Mouse (Mus musculus) embryonic facial prominence, embryonic 13.5 days (tissue): ENCODE measurements around the gene Olfr796. TPM values are rescaled to one million over a fixed set of nuclear protein-coding genes. Genes with fewer than 3 reads are reported as not detected.

Experiments used
- ATAC-seq: fragments of 200-750 bp; cut with Nextera tagmentation; 2 replicates; pipeline ENCODE4 v1.8.0; 2017; ENCODE audit warnings: low read depth; ENCODE audit not compliant: insufficient number of reproducible peaks, insufficient read depth, low FRiP score, low TSS enrichment
- H3K27ac ChIP-seq: fragments of 300-500 bp; sonication (generic); 2 replicates; pipeline ENCODE4 v1.5.1; 2015; ENCODE audit warnings: moderate library complexity, mild to moderate bottlenecking, inconsistent platforms
- H3K27me3 ChIP-seq: fragments of 300-500 bp; sonication (generic); 2 replicates; pipeline ENCODE4 v1.6.1; 2015; ENCODE audit warnings: mild to moderate bottlenecking, inconsistent platforms
- H3K36me3 ChIP-seq: fragments of 300-500 bp; sonication (generic); 2 replicates; pipeline ENCODE4 v1.6.1; 2015; ENCODE audit warnings: mild to moderate bottlenecking, inconsistent platforms
- H3K4me1 ChIP-seq: fragments of 300-500 bp; sonication (generic); 2 replicates; pipeline ENCODE4 v1.6.1; 2015; ENCODE audit warnings: inconsistent platforms
- H3K4me2 ChIP-seq: fragments of 300-500 bp; sonication (generic); 2 replicates; pipeline ENCODE4 v1.6.1; 2015; ENCODE audit warnings: moderate library complexity, mild to moderate bottlenecking, inconsistent platforms
- H3K4me3 ChIP-seq: fragments of 300-500 bp; sonication (generic); 2 replicates; pipeline ENCODE4 v1.5.1; 2015; ENCODE audit warnings: mild to moderate bottlenecking, inconsistent platforms
- H3K9ac ChIP-seq: fragments of 300-500 bp; sonication (generic); 2 replicates; pipeline ENCODE4 v1.6.1; 2015; ENCODE audit warnings: mild to moderate bottlenecking, inconsistent platforms
- H3K9me3 ChIP-seq: fragments of 300-500 bp; sonication (generic); 2 replicates; pipeline ENCODE4 v1.6.1; 2016; ENCODE audit warnings: inconsistent platforms
- WGBS: fragments of 180-500 bp; shearing (Covaris S2); methylation state at CpG from one replicate; pipeline ENCODE4 v1.1.7; 2015; ENCODE audit warnings: mixed read lengths; 5-methylcytosine and 5-hydroxymethylcytosine counted together
- microRNA-seq: library from miRNA; unstranded; fragments of <30 nt; microRNA quantifications from one replicate; pipeline ENCODE4, GENCODE M21; 2016
- polyA plus RNA-seq: library from polyadenylated mRNA; unstranded; fragments of >200 nt; fragmentation: Nextera tagmentation; extraction: Ambion mirVana; gene quantifications from 2 replicates; pipeline ENCODE4 v1.2.1, GENCODE M21; 2015

Gene Olfr796
- polyA plus RNA-seq = not detected in 2 replicates

- H3K9me3 ChIP-seq = no peaks in the 10 kb centered on the region
- H3K36me3 ChIP-seq = no peaks in the 10 kb centered on the region
- WGBS = 94% methylated on average over 1 of the region's 1 CpGs
- no peak for ATAC-seq
- no peak within 1 kb of the TSS for H3K4me3 ChIP-seq
- H3K4me2 ChIP-seq = no peak within 1 kb of the TSS
- no peak within 1 kb of the TSS for H3K9ac ChIP-seq
- no peak within 1 kb of the TSS for H3K27ac ChIP-seq
- H3K4me1 ChIP-seq = no peaks in the 10 kb centered on the region
- no peaks in the 10 kb centered on the region for H3K27me3 ChIP-seq
Measured at GRCm38 (mm10) chr10:129612470-129612869, at the start of gene Olfr796. Gene Olfr796, minus strand, starts transcription at chr10:129612570.

DNA sequence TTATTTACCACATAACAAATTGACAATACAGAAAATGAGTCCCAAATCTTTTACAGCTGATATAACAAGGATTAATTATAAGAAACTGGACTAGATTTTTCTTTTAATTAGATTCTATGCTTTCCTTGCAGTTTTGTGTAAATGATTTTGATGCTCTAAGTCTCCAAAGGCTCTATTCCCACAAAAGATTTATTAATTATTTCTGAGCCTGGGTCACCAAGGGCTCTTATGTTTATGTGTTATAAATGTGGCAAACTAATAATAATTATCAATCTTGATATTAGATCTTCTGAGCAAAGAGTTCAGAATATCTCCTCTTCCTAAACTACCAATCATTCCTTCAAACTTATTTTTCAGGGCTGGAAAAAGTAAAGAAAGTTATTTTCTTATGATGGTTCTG is 45.0 kb upstream of the Olfr796 start, which contains the start of gene Olfr800:
Olfr800 (plus strand) TSS at position 301 of the 400 bp plus-strand sequence.
- Histone ChIP-seq H3K36me3 (no peaks in the 10 kb centered on the region), H3K4me2 (no peak within 1 kb of the TSS), H3K27me3 (no peaks in the 10 kb centered on the region), H3K9me3 (no peaks in the 10 kb centered on the region), H3K4me3 (no peak within 1 kb of the TSS), H3K9ac (no peak within 1 kb of the TSS), H3K4me1 (no peaks in the 10 kb centered on the region), H3K27ac (no peak within 1 kb of the TSS)
- ATAC-seq = no peak

- no peaks in the 10 kb centered on the region for H3K9me3 ChIP-seq
- 91% methylated on average over 1 of the region's 1 CpGs for WGBS
- H3K9ac ChIP-seq = no peak overlapping the region
- no peaks in the 10 kb centered on the region for H3K36me3 ChIP-seq
- H3K4me3 ChIP-seq = no peak overlapping the region
- no peak for ATAC-seq
- H3K4me1 ChIP-seq = no peaks in the 10 kb centered on the region
- no peaks in the 10 kb centered on the region for H3K27me3 ChIP-seq
- no peak overlapping the region for H3K4me2 ChIP-seq
- H3K27ac ChIP-seq = no peak overlapping the region
Measured at GRCm38 (mm10) chr10:129651763-129652162, 39.4 kb upstream of the Olfr796 start.

GRCm38 (mm10) chr10:129637184-129637583 is 24.8 kb upstream of the Olfr796 start, which contains the start of gene Olfr799:
Gene Olfr799, plus strand, starts transcription at chr10:129637484.
- no peak within 1 kb of the TSS for H3K4me3 ChIP-seq
- no peaks in the 10 kb centered on the region for H3K36me3 ChIP-seq
- 13% methylated on average over 1 of the region's 1 CpGs for WGBS
- no peak for ATAC-seq
- no peak within 1 kb of the TSS for H3K4me2 ChIP-seq
- H3K9me3 ChIP-seq = no peaks in the 10 kb centered on the region
- no peak within 1 kb of the TSS for H3K9ac ChIP-seq
- no peaks in the 10 kb centered on the region for H3K4me1 ChIP-seq
- no peaks in the 10 kb centered on the region for H3K27me3 ChIP-seq
- no peak within 1 kb of the TSS for H3K27ac ChIP-seq

- 78% methylated on average over 1 of the region's 1 CpGs for WGBS
- Histone ChIP-seq H3K27me3 (no peaks in the 10 kb centered on the region), H3K4me1 (no peaks in the 10 kb centered on the region), H3K9me3 (no peaks in the 10 kb centered on the region), H3K4me2 (no peak within 1 kb of the TSS), H3K27ac (no peak within 1 kb of the TSS), H3K9ac (no peak within 1 kb of the TSS), H3K36me3 (no peaks in the 10 kb centered on the region), H3K4me3 (no peak within 1 kb of the TSS)
- no peak for ATAC-seq
Measured at GRCm38 (mm10) chr10:129627834-129628233, 15.5 kb upstream of the Olfr796 start, which contains the start of gene Olfr798. Gene Olfr798, minus strand, starts transcription at chr10:129627934.

DNA sequence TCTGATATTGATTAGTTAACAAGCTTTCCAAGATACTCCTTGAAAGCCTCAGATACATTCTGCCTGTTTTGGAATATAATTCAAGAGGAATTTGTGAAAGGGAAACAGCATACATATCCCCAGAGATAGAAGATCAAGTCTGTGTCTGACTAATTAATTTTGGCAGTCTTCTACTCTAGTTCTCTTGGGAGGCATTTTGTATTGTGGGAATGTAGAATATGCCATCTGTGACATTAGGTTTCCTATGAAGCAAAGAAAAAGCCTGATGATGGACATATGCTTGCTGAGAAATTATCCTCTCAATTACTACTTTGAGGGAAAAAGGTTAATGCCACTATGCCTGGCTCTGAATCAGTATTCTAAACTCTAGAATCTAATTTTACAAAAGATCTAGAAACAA is 10.9 kb upstream of the Olfr796 start:
- Histone ChIP-seq H3K36me3 (no peaks in the 10 kb centered on the region), H3K4me2 (no peak overlapping the region), H3K27me3 (no peaks in the 10 kb centered on the region), H3K9me3 (no peaks in the 10 kb centered on the region), H3K9ac (no peak overlapping the region), H3K27ac (no peak overlapping the region), H3K4me1 (no peaks in the 10 kb centered on the region), H3K4me3 (no peak overlapping the region)
- ATAC-seq = no peak

DNA sequence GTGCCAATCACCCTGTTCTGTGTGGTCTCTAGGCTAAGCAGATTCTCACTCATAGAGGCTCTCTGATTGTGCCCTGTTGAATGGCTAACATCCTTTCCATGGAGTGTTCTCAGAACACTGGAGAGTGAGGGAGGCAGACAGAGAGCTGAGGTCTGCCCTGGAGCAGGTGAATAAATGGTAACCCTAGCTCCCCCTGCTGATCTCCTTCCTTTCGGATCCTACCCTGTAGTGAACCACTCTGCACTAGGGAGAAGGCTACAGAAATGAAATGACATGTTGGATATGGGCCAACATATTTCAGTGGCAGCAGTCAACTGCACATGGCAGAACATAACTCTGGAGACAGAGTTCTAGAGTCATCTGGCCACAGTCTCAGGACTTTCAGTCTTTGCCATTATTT is 9.4 kb upstream of the Olfr796 start:
- WGBS = 41% methylated on average over 1 of the region's 1 CpGs
- H3K27me3 ChIP-seq = no peaks in the 10 kb centered on the region
- H3K4me1 ChIP-seq = no peaks in the 10 kb centered on the region
- H3K4me2 ChIP-seq = no peak overlapping the region
- H3K9ac ChIP-seq = no peak overlapping the region
- no peak overlapping the region for H3K4me3 ChIP-seq
- no peak overlapping the region for H3K27ac ChIP-seq
- no peaks in the 10 kb centered on the region for H3K36me3 ChIP-seq
- no peaks in the 10 kb centered on the region for H3K9me3 ChIP-seq
- no peak for ATAC-seq

GRCm38 (mm10) chr10:129577066-129577465 is 35.3 kb downstream of the Olfr796 start:
- Histone ChIP-seq H3K4me1 (no peaks in the 10 kb centered on the region), H3K4me2 (no peak overlapping the region), H3K36me3 (no peaks in the 10 kb centered on the region), H3K9me3 (no peaks in the 10 kb centered on the region), H3K9ac (no peak overlapping the region), H3K27ac (no peak overlapping the region), H3K27me3 (no peaks in the 10 kb centered on the region), H3K4me3 (no peak overlapping the region)
- 55% methylated on average over 1 of the region's 1 CpGs for WGBS
- no peak for ATAC-seq

DNA sequence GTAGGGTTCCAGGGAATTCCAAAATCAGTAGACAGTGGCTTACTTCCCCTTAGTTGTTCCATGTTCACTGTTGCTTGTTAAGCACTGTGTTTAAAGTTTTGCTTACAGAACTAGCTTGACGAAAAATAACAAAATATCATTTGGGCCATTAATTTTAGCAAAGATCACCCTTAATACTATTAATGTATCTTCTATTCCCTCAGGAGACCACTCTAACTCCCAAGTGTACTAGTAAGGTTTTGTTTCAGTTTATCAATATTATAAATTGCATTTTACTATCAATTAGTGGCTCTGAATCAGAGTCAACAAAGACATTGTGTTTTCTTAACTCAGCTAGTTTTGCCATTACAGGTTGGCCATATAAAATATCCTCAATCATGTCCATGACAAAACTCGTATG is 45.0 kb downstream of the Olfr796 start, which contains the start of gene Olfr794:
Olfr794 (plus strand) TSS at position 301 of the 400 bp plus-strand sequence.
- no peak within 1 kb of the TSS for H3K27ac ChIP-seq
- no peaks in the 10 kb centered on the region for H3K9me3 ChIP-seq
- WGBS = 80% methylated on average over 2 of the region's 2 CpGs
- no peaks in the 10 kb centered on the region for H3K4me1 ChIP-seq
- no peak within 1 kb of the TSS for H3K4me2 ChIP-seq
- H3K4me3 ChIP-seq = no peak within 1 kb of the TSS
- H3K9ac ChIP-seq = no peak within 1 kb of the TSS
- H3K27me3 ChIP-seq = no peaks in the 10 kb centered on the region
- H3K36me3 ChIP-seq = no peaks in the 10 kb centered on the region
- no peak for ATAC-seq

Small RNA genes lying within 50 kb of the gene (microRNA-seq; reads per million reads assigned to microRNA genes)
- not detected for gene Gm23252

Other genes with a start within 250 kb of the Olfr796 start
- gene Olfr784, start 228.5 kb downstream of the Olfr796 start, polyA plus RNA-seq = 0.11 TPM in 1 of 2 replicates, not detected in the other
- not detected in 2 replicates for gene Olfr785, start 207.1 kb downstream of the Olfr796 start, polyA plus RNA-seq
- not detected in 2 replicates for gene Olfr786, start 185.3 kb downstream of the Olfr796 start, polyA plus RNA-seq
- gene Olfr787, start 150.7 kb downstream of the Olfr796 start, polyA plus RNA-seq = not detected in 2 replicates
- not detected in 2 replicates for gene Olfr788, start 141.6 kb downstream of the Olfr796 start, polyA plus RNA-seq
- gene Olfr789, start 127.8 kb downstream of the Olfr796 start, polyA plus RNA-seq = not detected in 2 replicates
- gene Olfr790, start 114.1 kb downstream of the Olfr796 start, polyA plus RNA-seq = not detected in 2 replicates
- not detected in 2 replicates for gene Olfr791, start 90.8 kb downstream of the Olfr796 start, polyA plus RNA-seq
- gene Olfr792, start 73.4 kb downstream of the Olfr796 start, polyA plus RNA-seq = not detected in 2 replicates
- gene Olfr794, start 44.9 kb downstream of the Olfr796 start, polyA plus RNA-seq = not detected in 2 replicates
- not detected in 2 replicates for gene Olfr798, start 15.4 kb upstream of the Olfr796 start, polyA plus RNA-seq
- gene Olfr799, start 24.9 kb upstream of the Olfr796 start, polyA plus RNA-seq = not detected in 2 replicates
- gene Olfr800, start 45.1 kb upstream of the Olfr796 start, polyA plus RNA-seq = not detected in 2 replicates
- gene Olfr801, start 61.3 kb upstream of the Olfr796 start, polyA plus RNA-seq = not detected in 2 replicates
- not detected in 2 replicates for gene Olfr802, start 75.6 kb upstream of the Olfr796 start, polyA plus RNA-seq
- not detected in 2 replicates for gene Olfr803, start 81.7 kb upstream of the Olfr796 start, polyA plus RNA-seq
- not detected in 2 replicates for gene Olfr804, start 90.6 kb upstream of the Olfr796 start, polyA plus RNA-seq
- gene Olfr805, start 116.8 kb upstream of the Olfr796 start, polyA plus RNA-seq = not detected in 2 replicates
- gene Olfr806, start 129.4 kb upstream of the Olfr796 start, polyA plus RNA-seq = not detected in 2 replicates
- not detected in 2 replicates for gene Olfr807, start 145.2 kb upstream of the Olfr796 start, polyA plus RNA-seq
- not detected in 2 replicates for gene Olfr808, start 152.9 kb upstream of the Olfr796 start, polyA plus RNA-seq
- gene Olfr809, start 162.1 kb upstream of the Olfr796 start, polyA plus RNA-seq = not detected in 2 replicates
- 0.06 TPM in 1 of 2 replicates, not detected in the other for gene Olfr810, start 182.3 kb upstream of the Olfr796 start, polyA plus RNA-seq
- not detected in 2 replicates for gene Olfr811, start 191.8 kb upstream of the Olfr796 start, polyA plus RNA-seq
- not detected in 2 replicates for gene Olfr812, start 233.5 kb upstream of the Olfr796 start, polyA plus RNA-seq
- 0.18 TPM in 1 of 2 replicates, not detected in the other for gene Olfr813, start 242.8 kb upstream of the Olfr796 start, polyA plus RNA-seq